Mouse (Mus musculus) right cerebral cortex, adult 18-20 months (tissue): ENCODE measurements at regions not wholly inside any gene's neighbourhood (a gene's known extent, or its start where the extent isn't known, plus 50 kb on each side); places are given as distances from the start of the nearest gene placed in this dataset.

ENCODE experiments used
- DNase-seq: peaks from one replicate; pipeline ENCODE4 v3.0.0; 2022; ENCODE audit warnings: mixed read lengths

GRCm38 (mm10) chr2:46468936-46469629 is 1351.9 kb upstream of the Zeb2 start:
- DNase-seq: no peak

DNA sequence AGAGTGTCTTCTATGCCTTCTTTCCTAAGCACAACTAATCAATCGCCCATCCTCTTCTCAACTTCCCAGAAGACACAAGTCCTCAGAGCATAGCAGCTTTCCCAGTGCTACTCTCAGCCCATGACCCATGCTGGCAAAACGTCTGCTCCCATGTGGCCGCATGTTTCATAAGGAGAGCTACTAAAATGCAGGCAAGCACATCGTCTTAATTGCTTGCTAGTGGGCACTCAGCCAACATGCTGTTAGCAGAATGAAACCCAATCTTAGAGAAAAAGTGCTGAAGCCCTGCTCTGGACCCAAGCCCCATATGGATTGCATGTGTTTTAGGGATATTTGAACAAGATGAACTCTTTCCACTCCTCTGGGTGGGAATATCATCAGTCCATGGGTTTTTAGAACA is 1348.2 kb upstream of the Zeb2 start:
- DNase-seq: no peak

GRCm38 (mm10) chr2:46464913-46465312 is 1347.7 kb upstream of the Zeb2 start:
- DNase-seq: no peak

- no peak for DNase-seq
These were observed 1345.5 kb upstream of the Zeb2 start for GRCm38 (mm10) chr2:46462670-46463069.

GRCm38 (mm10) chr2:46450698-46451097 is 1333.5 kb upstream of the Zeb2 start:
- DNase-seq: no peak

- no peak for DNase-seq
These were observed 1328.1 kb upstream of the Zeb2 start for GRCm38 (mm10) chr2:46445306-46445705.

- peak; percentile 18 for DNase-seq
These were observed 1326.5 kb upstream of the Zeb2 start for GRCm38 (mm10) chr2:46443686-46444180.

- no peak for DNase-seq
These were observed 1326.0 kb upstream of the Zeb2 start for GRCm38 (mm10) chr2:46443061-46443685.

DNA sequence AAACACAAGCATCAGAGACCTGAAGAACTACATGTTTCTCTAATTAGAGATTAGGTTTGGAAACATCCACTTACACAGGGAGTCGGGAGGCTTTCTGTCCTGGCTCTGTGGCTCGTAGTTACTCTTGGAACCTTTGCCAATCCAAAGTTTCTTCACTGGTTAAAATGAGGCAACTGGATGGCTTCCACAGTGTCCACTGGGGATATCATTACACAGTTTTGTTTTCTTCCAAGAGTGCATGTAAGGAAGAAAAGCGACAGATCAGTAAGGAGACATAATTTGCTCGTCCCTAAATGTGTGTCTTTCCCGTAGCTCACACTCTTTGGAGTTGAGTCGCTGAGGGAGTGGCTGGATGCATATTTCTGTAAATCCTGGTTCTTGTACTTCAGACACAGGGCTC is 1325.4 kb upstream of the Zeb2 start:
- DNase-seq: no peak

DNA sequence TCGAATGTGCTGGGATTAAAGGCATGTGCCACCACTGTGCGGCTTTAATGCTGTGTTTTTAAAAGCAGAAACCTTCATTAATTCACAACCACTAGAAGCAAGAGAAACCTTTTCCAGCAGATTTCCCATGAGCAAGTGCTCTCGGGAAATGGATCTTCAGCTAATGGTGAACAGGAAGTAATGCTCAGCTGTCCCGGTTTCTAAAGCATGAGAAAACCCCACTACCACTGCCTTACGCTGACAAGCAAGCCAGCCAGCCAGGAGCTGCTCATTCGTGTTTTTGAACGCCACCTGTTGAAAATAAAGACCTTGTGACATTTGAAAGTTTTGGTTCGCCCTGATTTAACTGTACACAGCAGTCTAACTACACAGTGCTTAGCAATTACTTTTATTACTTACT is 1324.7 kb upstream of the Zeb2 start:
- DNase-seq: no peak

- DNase-seq: no peak
These were observed 1324.2 kb upstream of the Zeb2 start for GRCm38 (mm10) chr2:46441348-46441747.

GRCm38 (mm10) chr2:46440038-46440437 is 1322.8 kb upstream of the Zeb2 start:
- DNase-seq: no peak

DNA sequence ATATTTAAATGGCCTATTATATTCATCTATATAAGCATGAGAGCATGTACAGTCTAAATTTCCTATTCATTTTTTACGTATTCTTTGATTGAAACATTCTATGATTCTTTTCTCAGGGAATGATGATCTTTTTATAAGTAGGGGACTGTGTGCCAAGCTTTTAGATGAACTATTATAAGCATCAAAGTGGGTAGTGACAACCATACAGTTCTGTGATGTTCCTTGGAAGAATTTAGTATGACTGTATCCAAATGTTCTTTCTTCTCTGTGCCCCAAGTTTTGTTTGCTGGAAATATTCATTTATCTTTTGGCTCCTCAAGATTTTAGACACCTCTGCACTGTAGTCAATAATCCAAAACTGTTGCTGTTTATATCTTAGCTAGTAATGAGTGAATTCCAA is 1301.1 kb upstream of the Zeb2 start:
- no peak for DNase-seq

DNA sequence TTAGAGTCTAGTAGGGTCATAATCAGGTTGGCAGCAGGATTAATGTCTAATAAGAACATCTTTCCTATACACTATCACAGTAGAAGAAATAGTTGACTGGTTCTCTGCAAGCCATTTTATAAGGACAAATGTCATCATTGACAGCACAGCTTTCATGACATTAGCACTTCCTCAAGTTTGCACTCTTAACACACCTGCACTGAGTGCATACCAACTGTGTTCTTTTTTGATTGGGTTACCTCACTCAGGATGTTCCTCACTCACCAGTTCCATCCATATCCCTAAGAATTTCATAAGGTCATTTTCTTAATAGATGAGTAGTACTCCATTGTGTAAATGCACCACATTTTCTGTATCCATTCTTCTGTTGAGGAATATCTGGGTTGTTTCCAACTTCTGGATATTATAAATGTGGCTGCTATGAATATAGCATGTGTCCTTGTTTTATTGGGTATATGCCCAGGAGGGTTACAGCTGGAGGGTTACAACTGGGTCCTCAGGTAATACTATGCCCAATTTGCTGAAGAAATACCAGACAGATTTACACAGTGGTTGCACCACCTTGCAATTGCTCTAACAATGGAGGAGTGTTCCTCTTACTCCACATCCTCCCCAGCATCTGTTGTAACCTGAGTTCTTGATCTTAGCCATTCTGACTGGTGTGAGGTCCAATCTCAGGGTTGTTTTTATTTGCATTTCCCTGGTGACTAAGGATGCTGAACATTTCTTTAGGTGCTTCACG is 1285.3 kb upstream of the Zeb2 start:
- no peak for DNase-seq

DNA sequence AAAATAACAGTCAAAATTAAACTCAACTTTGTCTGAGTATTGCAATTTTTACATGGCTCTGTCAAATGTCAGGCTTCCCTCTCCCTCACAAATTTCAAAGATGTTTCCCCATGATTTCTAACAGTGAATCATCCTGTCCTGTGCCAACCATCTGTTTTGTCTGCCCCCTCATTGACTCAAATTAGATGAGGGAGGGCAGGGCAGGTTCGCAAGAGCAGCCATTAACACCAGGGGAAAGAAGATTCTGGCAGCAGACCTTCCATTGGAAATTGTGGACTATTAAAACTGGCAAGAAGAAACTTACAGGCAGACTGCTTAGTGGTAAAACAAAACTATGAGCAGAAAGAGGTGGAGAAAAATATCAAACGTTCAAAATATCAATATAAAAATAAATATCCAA is 1277.0 kb upstream of the Zeb2 start:
- no peak for DNase-seq

GRCm38 (mm10) chr2:46372847-46373461 is 1255.8 kb upstream of the Zeb2 start:
- no peak for DNase-seq

- no peak for DNase-seq
These were observed 1254.6 kb upstream of the Zeb2 start for GRCm38 (mm10) chr2:46371755-46372154.

DNA sequence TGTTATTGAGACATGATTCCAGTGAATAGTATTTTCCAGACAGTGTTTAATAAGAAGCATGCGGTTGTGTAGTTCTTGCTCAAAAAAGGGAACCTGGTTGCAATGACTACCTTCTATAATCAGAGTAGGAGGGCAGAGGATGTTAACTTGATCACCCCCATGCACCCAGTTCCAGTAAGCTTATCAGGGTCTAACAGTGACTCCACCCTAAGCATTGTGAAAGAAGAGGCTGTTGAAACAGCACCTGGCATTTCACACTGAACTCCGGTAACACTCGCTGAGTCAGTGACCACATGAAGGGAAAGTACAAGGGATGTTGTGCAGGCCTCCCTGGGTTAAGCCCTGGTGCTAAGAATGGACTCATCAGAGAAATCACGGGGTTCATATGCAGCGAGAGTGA is 1253.8 kb upstream of the Zeb2 start:
- no peak for DNase-seq

DNA sequence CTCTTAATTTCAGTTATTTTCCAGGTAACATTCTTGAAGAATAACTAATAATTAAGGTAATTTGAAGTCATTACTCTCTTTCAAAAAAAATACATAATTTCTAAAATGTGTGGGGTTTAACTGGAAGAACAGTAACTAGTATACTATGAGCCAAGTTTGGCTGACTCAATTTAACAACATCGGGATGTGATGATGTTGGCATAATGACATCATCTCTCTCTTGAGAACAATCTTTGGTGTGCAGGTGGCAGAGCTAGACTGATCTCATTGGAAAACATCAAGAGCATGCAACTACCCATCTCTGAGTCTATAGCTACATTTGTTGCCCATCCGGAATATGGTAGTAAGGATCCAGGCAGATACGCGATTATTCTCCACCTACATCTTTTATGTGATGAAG is 1251.7 kb upstream of the Zeb2 start:
- no peak for DNase-seq

- DNase-seq: peak; percentile 35
These were observed 1248.9 kb upstream of the Zeb2 start for GRCm38 (mm10) chr2:46366135-46366485.

GRCm38 (mm10) chr2:46365428-46366134 is 1248.4 kb upstream of the Zeb2 start:
- DNase-seq: no peak

DNA sequence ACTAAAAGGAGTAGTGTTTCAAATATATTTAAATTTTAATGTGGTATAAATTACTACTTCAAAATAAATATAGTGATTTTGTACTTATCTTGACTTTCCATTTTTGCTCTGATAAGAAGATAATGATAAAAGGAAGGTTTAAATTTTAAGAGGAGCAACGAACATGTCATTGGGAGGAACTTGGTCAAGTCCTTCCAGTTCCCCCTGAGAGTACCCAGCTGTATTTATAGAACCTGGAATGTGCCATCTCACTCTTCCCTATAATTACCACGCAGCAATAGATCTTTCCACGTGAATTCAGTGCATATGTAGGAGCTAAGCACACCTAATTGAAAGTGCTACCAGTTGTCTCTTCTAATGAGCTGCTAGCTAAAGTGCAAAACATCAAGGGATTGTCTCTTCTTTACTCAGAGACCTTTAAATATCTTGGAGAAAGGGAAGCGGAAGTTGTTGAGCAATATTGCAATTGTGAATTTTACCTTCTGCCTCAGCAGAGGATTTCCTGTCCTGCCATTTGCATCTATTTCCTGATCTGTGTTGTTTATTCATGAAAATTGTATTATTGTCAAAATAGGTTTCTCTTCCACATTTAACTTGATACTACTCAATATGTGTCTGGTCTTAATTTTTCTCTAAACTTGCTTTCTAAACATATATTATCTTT is 1243.0 kb upstream of the Zeb2 start:
- no peak for DNase-seq
